Mouse (Mus musculus): ENCODE results near the gene Rara. TPM values are rescaled to one million over a fixed set of nuclear protein-coding genes. Genes with fewer than 3 reads are reported as not detected.
"Not testable (repeated sequence)": the region's sequence is repeated elsewhere in the genome, so short reads cannot be mapped to it uniquely, and the experiment has no call there.

Gene Rara
- total RNA-seq, 2 experiments from 2014 or later: 16.2 to 16.7 TPM

- no peak for DNase-seq (ENCODE audit: low spot score in 2 of 2)
These were observed 55.9 kb downstream of the Rara start for GRCm38 (mm10) chr11:98983551-98983950.

GRCm38 (mm10) chr11:98985542-98985941 is 57.9 kb downstream of the Rara start:
- no peak for DNase-seq (ENCODE audit: low spot score in 2 of 2)

GRCm38 (mm10) chr11:98988260-98988659 is 60.6 kb downstream of the Rara start:
- DNase-seq (ENCODE audit: low spot score in 2 of 2): not testable (repeated sequence)

GRCm38 (mm10) chr11:98990866-98991265 is 63.2 kb downstream of the Rara start:
- no peak for DNase-seq (ENCODE audit: low spot score in 2 of 2)

- DNase-seq (ENCODE audit: low spot score in 2 of 2): no peak
These were observed 68.4 kb downstream of the Rara start for GRCm38 (mm10) chr11:98995987-98996386.

- DNase-seq (ENCODE audit: low spot score in 2 of 2): no peak
These were observed 70.0 kb downstream of the Rara start for GRCm38 (mm10) chr11:98997659-98998058.

- no peak for DNase-seq (ENCODE audit: low spot score in 2 of 2)
These were observed 71.2 kb downstream of the Rara start for GRCm38 (mm10) chr11:98998776-98999175.

- no peak for DNase-seq (ENCODE audit: low spot score in 2 of 2)
These were observed 71.6 kb downstream of the Rara start for GRCm38 (mm10) chr11:98999243-98999642.

- no peak for DNase-seq (ENCODE audit: low spot score in 2 of 2)
These were observed 79.2 kb downstream of the Rara start for GRCm38 (mm10) chr11:99006788-99007187.

GRCm38 (mm10) chr11:99010124-99010523 is 82.5 kb downstream of the Rara start:
- no peak for DNase-seq (ENCODE audit: low spot score in 2 of 2)

GRCm38 (mm10) chr11:99010706-99011105 is 83.1 kb downstream of the Rara start:
- DNase-seq (ENCODE audit: low spot score in 2 of 2): no peak

- no peak for DNase-seq (ENCODE audit: low spot score in 2 of 2)
These were observed 86.2 kb downstream of the Rara start for GRCm38 (mm10) chr11:99013856-99014255.

- no peak for DNase-seq (ENCODE audit: low spot score in 2 of 2)
These were observed 92.2 kb downstream of the Rara start for GRCm38 (mm10) chr11:99019844-99020243.

- no peak for DNase-seq (ENCODE audit: low spot score in 2 of 2)
These were observed 94.8 kb downstream of the Rara start for GRCm38 (mm10) chr11:99022384-99022933.

GRCm38 (mm10) chr11:99023094-99023493 is 95.5 kb downstream of the Rara start:
- DNase-seq (ENCODE audit: low spot score in 2 of 2): no peak

GRCm38 (mm10) chr11:99023500-99024467 is 96.2 kb downstream of the Rara start, which contains the start of gene Top2a:
Gene Top2a (minus strand): TSS chr11:99024189.
- peak; percentile 89 to 96 for DNase-seq (ENCODE audit: low spot score in 2 of 2)

Other genes starting within 250 kb of the Rara start
- 100 to 1,000 TPM; 114 to 118 TPM for gene Psmd3, start 245.3 kb upstream of the Rara start, total RNA-seq (2021)
- not detected for gene Csf3, start 226.6 kb upstream of the Rara start, total RNA-seq (2021)
- gene Med24, start 198.4 kb upstream of the Rara start, total RNA-seq (2021): 10 to 100 TPM; 46.1 to 49.2 TPM
- gene Thra, start 187.2 kb upstream of the Rara start, total RNA-seq (2021): 10 to 100 TPM; 90.2 to 91.0 TPM
- 100 to 1,000 TPM; 226 to 232 TPM for gene Nr1d1, start 152.5 kb upstream of the Rara start, total RNA-seq (2021)
- gene Msl1, start 132.3 kb upstream of the Rara start, total RNA-seq (2021): 10 to 100 TPM; 82.3 to 97.4 TPM
- gene Casc3, start 122.9 kb upstream of the Rara start, total RNA-seq (2021): 10 to 100 TPM; 36.8 to 41.9 TPM
- under 1 TPM; 0.36 to 0.58 TPM for gene Rapgefl1, start 91.0 kb upstream of the Rara start, total RNA-seq (2021)
- 10 to 100 TPM; 20.0 to 22.2 TPM for gene Wipf2, start 64.2 kb upstream of the Rara start, total RNA-seq (2021)
- under 1 TPM; 0.32 to 0.43 TPM for gene Cdc6, start 20.0 kb upstream of the Rara start, total RNA-seq (2021)
- gene Gjd3, start 55.2 kb downstream of the Rara start, total RNA-seq (2021): not detected
- 1 to 10 TPM; 3.2 to 4.3 TPM for gene Top2a, start 96.4 kb downstream of the Rara start, total RNA-seq (2021)
- 100 to 1,000 TPM in 1 of 2 experiments, 10 to 100 TPM in 1; 74.6 to 150 TPM for gene Igfbp4, start 113.4 kb downstream of the Rara start, total RNA-seq (2021)
- gene Tns4, start 161.5 kb downstream of the Rara start, total RNA-seq (2021): under 1 TPM; 0.43 to 0.67 TPM
- under 1 TPM in 1 of 2 experiments, not detected in 1; 0.38 TPM for gene Ccr7, start 227.3 kb downstream of the Rara start, total RNA-seq (2021)